Mouse (Mus musculus) brain, embryonic 14.5 days (tissue): ENCODE results near the gene Stmn3. TPM values are rescaled to one million over a fixed set of nuclear protein-coding genes. Genes with fewer than 3 reads are reported as not detected.

Source experiments
- DNase-seq: peaks from one replicate; pipeline ENCODE4 v3.0.0-alpha.2; 2011; ENCODE audit warnings: low read depth
- CTCF ChIP-seq: fragments of 200-500 bp; IDR thresholded peaks from 2 replicates; pipeline ENCODE4 v1.5.1; 2012; ENCODE audit warnings: inconsistent platforms, mild to moderate bottlenecking, moderate library complexity, borderline replicate concordance; ENCODE audit not compliant: insufficient read depth, insufficient read length; ENCODE audit errors: extremely low read depth
- POLR2A ChIP-seq: fragments of 200-500 bp; IDR thresholded peaks from 2 replicates; pipeline ENCODE4 v1.6.1; 2012; ENCODE audit warnings: mild to moderate bottlenecking, inconsistent platforms, borderline replicate concordance; ENCODE audit not compliant: poor library complexity, insufficient read depth, insufficient read length, severe bottlenecking; ENCODE audit errors: extremely low read depth
- polyA plus RNA-seq: library from polyadenylated mRNA; depleted of rRNA; stranded (reverse); fragments of >200 nt; gene quantifications from 2 replicates; pipeline ENCODE4 v1.2.3, GENCODE M21; 2012; rRNA removed

Stmn3 gene
- polyA plus RNA-seq, 1 experiment = 774 TPM

- TF ChIP-seq CTCF (no peak), POLR2A (no peak)
- no peak for DNase-seq
Measured at GRCm38 (mm10) chr2:181274639-181275038, 39.7 kb downstream of the Stmn3 start.

DNA sequence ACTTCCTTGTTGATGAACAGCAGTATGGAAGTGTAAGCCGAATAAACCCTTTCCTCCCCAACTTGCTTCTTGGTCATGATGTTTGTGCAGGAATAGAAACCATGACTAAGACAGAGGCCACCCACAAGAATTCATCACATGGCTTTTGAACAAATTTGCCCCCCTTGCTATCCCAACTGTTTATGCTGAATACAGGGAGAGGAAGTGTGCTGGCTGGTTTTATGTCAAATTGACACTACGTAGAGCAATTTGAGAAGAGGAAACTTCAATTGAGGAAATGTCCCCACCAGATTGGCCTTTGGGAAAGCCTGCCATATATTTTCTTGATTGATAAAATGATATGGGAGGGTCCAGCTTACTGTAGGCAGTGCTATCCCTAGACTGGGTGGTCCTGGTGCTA is 40.5 kb downstream of the Stmn3 start:
- no peak for TF ChIP-seq POLR2A
- no peak for TF ChIP-seq CTCF
- DNase-seq = no peak

DNA sequence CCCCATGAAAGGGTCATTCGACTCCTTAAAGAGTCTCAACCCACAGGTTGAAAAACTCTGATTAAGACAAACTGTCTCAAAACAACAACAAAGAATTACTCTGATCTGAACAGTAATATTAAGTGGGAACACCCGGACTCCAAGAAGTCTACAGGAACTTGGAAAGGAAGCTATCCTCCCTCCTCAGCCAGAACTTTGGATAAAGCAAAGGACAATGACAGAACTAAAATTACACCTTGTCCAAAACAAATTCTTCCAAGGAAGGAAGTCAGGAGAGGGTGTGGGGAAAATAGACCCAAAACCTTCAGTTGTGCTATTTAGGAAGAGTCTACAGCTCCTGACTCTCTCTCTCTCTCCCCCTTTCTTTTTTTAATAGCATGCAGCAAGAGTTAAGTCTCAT is 42.2 kb downstream of the Stmn3 start:
- no peak for DNase-seq
- TF ChIP-seq POLR2A = no peak
- TF ChIP-seq CTCF = no peak

DNA sequence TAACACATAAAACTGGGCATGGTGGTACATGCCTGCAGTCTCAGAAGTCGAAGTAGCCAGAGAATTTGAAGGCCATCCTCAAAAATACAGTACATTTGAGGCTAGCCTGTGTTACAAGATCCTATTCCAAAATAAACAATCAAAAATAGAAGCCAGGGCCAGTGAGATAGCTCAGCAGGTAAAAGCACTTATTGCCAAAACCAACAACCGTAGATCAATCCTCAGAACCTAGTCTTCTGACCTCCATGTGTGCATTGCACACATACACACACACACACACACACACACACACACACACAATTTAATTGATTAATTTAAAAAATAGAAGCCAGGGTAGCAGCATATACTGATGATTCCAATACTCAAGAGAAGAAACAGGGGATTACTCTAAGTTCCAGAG is 47.5 kb downstream of the Stmn3 start:
- TF ChIP-seq CTCF (no peak), POLR2A (no peak)

More for the DNA sequence above, 47.5 kb downstream of the Stmn3 start:
- no peak for DNase-seq

Other genes starting within 250 kb of the Stmn3 start
- 64.8 and 105 TPM in 2 replicates for gene Kcnq2, start 179.2 kb downstream of the Stmn3 start, polyA plus RNA-seq
- 85.1 and 133 TPM in 2 replicates for gene Eef1a2, start 157.5 kb downstream of the Stmn3 start, polyA plus RNA-seq
- 252 and 381 TPM in 2 replicates for gene Ppdpf, start 127.3 kb downstream of the Stmn3 start, polyA plus RNA-seq
- 0.04 and 0.05 TPM in 2 replicates for gene Ptk6, start 111.7 kb downstream of the Stmn3 start, polyA plus RNA-seq
- gene Srms, start 101.3 kb downstream of the Stmn3 start, polyA plus RNA-seq = 0.14 and 0.33 TPM in 2 replicates
- 0.11 and 0.14 TPM in 2 replicates for gene Fndc11, start 94.5 kb downstream of the Stmn3 start, polyA plus RNA-seq
- 1.7 and 1.8 TPM in 2 replicates for gene Helz2, start 72.5 kb downstream of the Stmn3 start, polyA plus RNA-seq
- gene Gmeb2, start 26.5 kb downstream of the Stmn3 start, polyA plus RNA-seq = 34.6 and 43.3 TPM in 2 replicates
- 88.7 and 133 TPM in 2 replicates for gene Rtel1, start 5.2 kb upstream of the Stmn3 start, polyA plus RNA-seq
- gene Zgpat, start 50.4 kb upstream of the Stmn3 start, polyA plus RNA-seq = 117 and 126 TPM in 2 replicates
- gene Arfrp1, start 50.9 kb upstream of the Stmn3 start, polyA plus RNA-seq = 92.9 and 110 TPM in 2 replicates
- gene Lime1, start 65.6 kb upstream of the Stmn3 start, polyA plus RNA-seq = 98.7 and 147 TPM in 2 replicates
- gene Zbtb46, start 144.9 kb upstream of the Stmn3 start, polyA plus RNA-seq = 12.1 and 18.4 TPM in 2 replicates
- not detected in 2 replicates for gene Abhd16b, start 178.7 kb upstream of the Stmn3 start, polyA plus RNA-seq
- 94.9 and 118 TPM in 2 replicates for gene Tpd52l2, start 182.6 kb upstream of the Stmn3 start, polyA plus RNA-seq
- gene Dnajc5, start 206.0 kb upstream of the Stmn3 start, polyA plus RNA-seq = 152 and 190 TPM in 2 replicates